Mouse (Mus musculus): ENCODE measurements around the gene Fkbp15.

- TF ChIP-seq CTCF (IDR thresholded peaks at IDR 0.05; ENCODE audit: low read depth, low read length) (no peak), POLR2A (IDR thresholded peaks at IDR 0.05; ENCODE audit: insufficient read depth, low read length) (no peak)
Measured at GRCm38 (mm10) chr4:62372410-62372809, 12.1 kb upstream of the Fkbp15 start.
